Mouse (Mus musculus) kidney, postnatal 0 days (tissue): ENCODE measurements around the gene Arhgap31. TPM values are rescaled to one million over a fixed set of nuclear protein-coding genes. Genes with fewer than 3 reads are reported as not detected.

ENCODE experiments used
- ATAC-seq: fragments of 200-750 bp; cut with Nextera tagmentation; replicated peaks from 2 replicates; pipeline ENCODE4 v1.8.0; 2017; ENCODE audit warnings: low read depth, moderate number of reproducible peaks, moderate TSS enrichment, moderate library complexity; ENCODE audit not compliant: low FRiP score
- DNase-seq: peaks from one replicate; pipeline ENCODE4 v3.0.0-alpha.2; 2016; ENCODE audit warnings: low spot score
- H3K27ac ChIP-seq: fragments of 300-500 bp; sonication (generic); 2 replicates; pipeline ENCODE4 v1.5.1; 2014; ENCODE audit warnings: mild to moderate bottlenecking
- H3K27me3 ChIP-seq: fragments of 300-500 bp; sonication (generic); 2 replicates; pipeline ENCODE4 v1.6.1; 2014; ENCODE audit warnings: low read length, mixed read lengths; ENCODE audit not compliant: insufficient read depth
- H3K36me3 ChIP-seq: fragments of 300-500 bp; sonication (generic); 2 replicates; pipeline ENCODE4 v1.6.1; 2014; ENCODE audit warnings: low read length, mixed read lengths; ENCODE audit not compliant: insufficient read depth
- H3K4me1 ChIP-seq: fragments of 300-500 bp; sonication (generic); replicated peaks from 2 replicates; pipeline ENCODE4 v1.6.1; 2014; ENCODE audit warnings: antibody characterized with exemption, low read length, mixed read lengths; ENCODE audit not compliant: insufficient read depth
- H3K4me2 ChIP-seq: fragments of 300-500 bp; sonication (generic); 2 replicates; pipeline ENCODE4 v1.6.1; 2014; ENCODE audit warnings: mild to moderate bottlenecking, low read length, moderate library complexity, mixed read lengths
- H3K4me3 ChIP-seq: fragments of 300-500 bp; sonication (generic); replicated peaks from 2 replicates; pipeline ENCODE4 v1.5.1; 2014; ENCODE audit warnings: low read depth, low read length
- H3K9ac ChIP-seq: fragments of 300-500 bp; sonication (generic); 2 replicates; pipeline ENCODE4 v1.6.1; 2014; ENCODE audit warnings: low read depth, low read length
- H3K9me3 ChIP-seq: fragments of 300-500 bp; sonication (generic); replicated peaks from 2 replicates; pipeline ENCODE4 v1.6.1; 2016; ENCODE audit warnings: low read length, inconsistent platforms, mixed read lengths
- CTCF ChIP-seq: IDR thresholded peaks from 2 replicates; pipeline ENCODE4 v1.5.1; 2016; ENCODE audit warnings: antibody characterized with exemption, low read depth, mild to moderate bottlenecking, moderate library complexity
- WGBS: fragments of 180-500 bp; shearing (Covaris S2); extraction: QIAGEN DNeasy Blood & Tissue Kit; methylation state at CpG from one replicate; pipeline ENCODE4 v1.1.7; 2014; 5-methylcytosine and 5-hydroxymethylcytosine counted together
- polyA plus RNA-seq: library from polyadenylated mRNA; unstranded; fragments of >200 nt; fragmentation: Nextera tagmentation; extraction: Ambion mirVana; gene quantifications from 2 replicates; pipeline ENCODE4 v1.2.1, GENCODE M21; 2015

Gene Arhgap31
- polyA plus RNA-seq, 1 experiment from 2014 or later = 5.4 TPM

DNA sequence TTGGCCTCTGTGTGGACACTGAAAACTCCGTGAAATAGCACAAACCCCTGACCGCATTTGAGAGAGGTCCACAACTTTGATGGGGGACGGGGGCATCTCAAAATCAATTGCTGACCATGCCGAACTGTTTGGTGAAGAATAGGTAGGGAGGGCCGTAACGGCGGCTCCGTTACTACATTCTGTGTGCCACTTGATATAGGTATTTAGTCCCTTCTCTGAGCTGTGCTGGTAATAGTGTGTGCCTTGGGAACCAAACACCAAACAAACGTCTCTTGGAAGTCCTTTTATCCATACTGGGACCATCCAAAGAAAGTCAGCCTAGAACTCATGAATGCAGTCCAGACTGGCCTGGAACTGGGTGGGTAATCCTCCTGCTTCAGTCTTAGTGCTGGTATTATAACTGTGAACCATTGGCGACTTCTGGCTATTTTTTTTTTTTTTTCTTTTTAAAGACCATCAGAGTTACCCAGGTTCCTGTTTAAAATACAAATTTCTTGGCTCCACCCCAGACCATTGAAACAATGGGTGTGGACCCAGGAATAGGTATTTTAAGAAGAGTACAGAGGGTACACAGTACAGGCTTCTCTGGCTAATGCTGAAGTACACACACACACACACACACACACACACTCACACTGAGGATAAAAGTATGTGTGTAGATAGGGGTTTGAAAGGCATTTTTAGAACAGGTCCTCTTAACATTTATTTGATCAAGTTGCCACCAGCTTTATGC is 31.0 kb upstream of the Arhgap31 start:
- ATAC-seq (no peak), DNase-seq (no peak)
- Histone ChIP-seq H3K4me3 (no peak overlapping the region), H3K4me1 (no peaks in the 10 kb centered on the region), H3K27ac (no peak overlapping the region), H3K36me3 (no peaks in the 10 kb centered on the region), H3K9me3 (no peaks in the 10 kb centered on the region), H3K4me2 (no peak overlapping the region), H3K27me3 (no peaks in the 10 kb centered on the region), H3K9ac (no peak overlapping the region)
- no peak for TF ChIP-seq CTCF
- 83% methylated on average over 10 of the region's 10 CpGs for WGBS

DNA sequence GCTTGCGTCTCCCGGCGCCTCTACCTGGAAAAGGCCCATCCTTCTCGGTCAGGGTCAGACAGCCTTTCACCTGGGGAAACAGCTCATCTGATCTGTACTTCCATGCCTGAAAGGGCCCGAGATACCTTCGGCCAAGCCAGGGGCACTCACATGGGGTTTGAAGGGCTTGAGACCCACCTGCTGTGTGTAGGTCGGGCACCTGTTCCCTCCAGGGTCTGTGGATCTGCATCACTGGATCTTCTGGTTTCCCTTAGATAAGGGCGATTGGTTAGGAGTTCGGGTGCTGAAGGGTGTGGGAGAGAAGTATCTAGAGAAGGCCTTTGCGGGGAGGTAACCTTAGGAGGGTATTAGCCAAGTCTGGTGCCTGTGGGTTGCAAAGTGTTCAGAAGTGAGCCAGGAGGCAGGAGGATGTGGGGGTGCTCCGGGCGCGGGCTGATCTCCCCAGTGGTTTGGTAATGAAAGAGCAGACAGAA is 29.6 kb upstream of the Arhgap31 start:
- Histone ChIP-seq H3K27ac (peak overlapping the region; percentile 88), H3K4me2 (peak overlapping the region; percentile 93), H3K4me3 (peak overlapping the region; percentile 77), H3K9ac (peak overlapping the region; percentile 77), H3K36me3 (no peaks in the 10 kb centered on the region), H3K9me3 (no peaks in the 10 kb centered on the region), H3K27me3 (no peaks in the 10 kb centered on the region), H3K4me1 (no peaks in the 10 kb centered on the region)
- DNase-seq (peak; percentile 67), ATAC-seq (peak; percentile 71)
- WGBS = 1% methylated on average over 13 of the region's 13 CpGs
- TF ChIP-seq CTCF = no peak

DNA sequence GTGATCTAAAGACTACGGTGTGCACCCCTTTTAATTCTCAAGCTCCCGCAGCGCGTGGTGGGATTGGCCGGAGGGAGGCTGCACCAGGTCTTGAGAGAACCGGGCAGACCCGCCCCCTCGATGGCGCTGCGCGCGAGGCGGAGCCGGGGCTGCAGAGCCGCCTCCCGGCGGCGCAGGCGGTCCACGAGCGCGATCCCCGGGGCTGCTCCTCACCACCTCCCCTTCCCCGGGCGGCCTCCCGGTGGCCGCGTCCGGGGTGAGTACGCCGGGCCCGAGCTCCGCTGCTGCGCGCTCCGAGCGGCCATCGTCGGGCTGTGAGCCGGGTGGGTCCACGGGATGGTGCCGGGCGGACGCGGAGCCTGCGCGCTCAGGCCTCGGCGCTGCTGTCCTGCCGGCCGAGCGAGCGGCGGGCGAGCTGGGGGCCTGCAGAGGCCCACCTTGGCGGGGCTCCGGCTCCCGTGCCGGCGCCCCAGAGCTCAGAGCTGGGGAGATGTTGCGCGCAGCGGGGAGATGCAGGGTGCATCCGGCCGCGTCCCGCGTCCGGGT is 29.1 kb upstream of the Arhgap31 start, which contains the start of gene B4galt4:
Gene B4galt4, plus strand, starts transcription at position 152 of the 546 bp plus-strand sequence.
- ATAC-seq = peak; percentile 91
- H3K4me2 ChIP-seq = peak within 1 kb of the TSS; percentile 93
- H3K4me3 ChIP-seq = peak within 1 kb of the TSS; percentile 77
- H3K27me3 ChIP-seq = no peaks in the 10 kb centered on the region
- WGBS = under 1% methylated on average over 48 of the region's 69 CpGs
- H3K27ac ChIP-seq = peak within 1 kb of the TSS; percentile 88
- no peaks in the 10 kb centered on the region for H3K36me3 ChIP-seq
- H3K4me1 ChIP-seq = no peaks in the 10 kb centered on the region
- DNase-seq = peak; percentile 85
- peak; percentile 25; the same call in 1 of the 2 replicates for TF ChIP-seq CTCF
- no peaks in the 10 kb centered on the region for H3K9me3 ChIP-seq
- peak within 1 kb of the TSS; percentile 77 for H3K9ac ChIP-seq

DNA sequence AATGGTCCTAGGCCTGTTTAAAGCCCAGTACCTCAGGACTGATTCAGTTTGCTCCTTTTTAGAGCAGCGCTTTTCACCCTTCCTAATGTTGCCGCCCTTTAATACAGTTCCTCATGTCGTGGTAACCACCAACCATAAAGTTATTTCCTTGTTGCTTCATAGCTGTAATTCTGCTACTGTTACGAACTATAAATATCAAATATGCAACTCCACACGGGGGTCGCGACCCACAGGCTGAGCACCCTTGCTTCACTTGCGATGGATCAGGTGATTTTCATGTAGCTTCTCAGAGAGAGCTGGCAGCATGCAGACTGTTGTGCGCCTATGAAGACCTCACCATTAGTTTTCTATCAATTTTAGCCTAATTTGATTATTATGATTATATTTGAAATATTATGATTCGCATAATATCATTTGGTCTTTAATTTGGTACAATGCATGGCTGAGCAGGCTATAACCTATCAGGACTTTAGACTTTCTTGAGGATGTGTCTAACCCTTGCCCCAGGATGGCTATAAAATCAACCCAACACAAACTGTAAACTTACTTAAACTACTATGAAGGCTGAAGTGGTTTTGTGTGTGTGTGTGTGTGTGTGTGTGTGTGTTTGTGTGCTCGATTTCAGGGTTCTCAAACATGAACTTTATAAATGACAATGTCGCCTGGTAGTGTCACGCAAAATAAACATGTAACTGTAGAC is 28.3 kb upstream of the Arhgap31 start:
- DNase-seq = no peak
- no peak for TF ChIP-seq CTCF
- Histone ChIP-seq H3K27me3 (no peaks in the 10 kb centered on the region), H3K27ac (no peak overlapping the region), H3K9ac (0 out of 2 replicates have a peak overlapping the region, but pooled peaks have one; percentile 77), H3K4me1 (no peaks in the 10 kb centered on the region), H3K9me3 (no peaks in the 10 kb centered on the region), H3K36me3 (no peaks in the 10 kb centered on the region), H3K4me3 (no peak overlapping the region), H3K4me2 (peak overlapping the region; percentile 93)
- WGBS = 70% methylated on average over 13 of the region's 13 CpGs
- ATAC-seq = no peak

DNA sequence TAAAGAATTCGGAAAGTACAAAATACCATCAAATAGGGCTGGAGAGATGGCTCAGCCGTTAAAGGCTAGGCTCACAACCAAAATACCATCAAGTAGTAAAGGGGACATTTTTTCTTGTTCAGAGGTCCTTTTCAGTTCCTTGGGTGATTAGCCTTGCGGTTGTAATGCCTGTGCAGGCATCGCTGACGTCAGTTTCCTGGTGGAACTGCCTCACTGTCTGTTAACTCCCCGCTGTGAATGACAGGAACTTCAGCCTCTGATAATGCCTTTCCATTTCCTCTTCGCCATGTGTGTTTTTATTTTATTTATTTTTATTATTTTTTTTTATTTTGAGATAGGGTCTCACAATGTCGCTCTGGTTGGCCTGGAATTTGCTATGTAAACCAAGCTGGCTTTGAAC is 17.8 kb upstream of the Arhgap31 start:
- Histone ChIP-seq H3K27me3 (no peaks in the 10 kb centered on the region), H3K4me3 (no peak overlapping the region), H3K36me3 (no peaks in the 10 kb centered on the region), H3K27ac (no peak overlapping the region), H3K4me1 (peaks cover 4% of the 10 kb centered on the region; the same call in 1 of the 2 replicates), H3K4me2 (peak overlapping the region; percentile 55), H3K9me3 (no peaks in the 10 kb centered on the region), H3K9ac (no peak overlapping the region)
- TF ChIP-seq CTCF = no peak
- ATAC-seq = no peak
- WGBS = 45% methylated on average over 8 of the region's 8 CpGs
- no peak for DNase-seq

DNA sequence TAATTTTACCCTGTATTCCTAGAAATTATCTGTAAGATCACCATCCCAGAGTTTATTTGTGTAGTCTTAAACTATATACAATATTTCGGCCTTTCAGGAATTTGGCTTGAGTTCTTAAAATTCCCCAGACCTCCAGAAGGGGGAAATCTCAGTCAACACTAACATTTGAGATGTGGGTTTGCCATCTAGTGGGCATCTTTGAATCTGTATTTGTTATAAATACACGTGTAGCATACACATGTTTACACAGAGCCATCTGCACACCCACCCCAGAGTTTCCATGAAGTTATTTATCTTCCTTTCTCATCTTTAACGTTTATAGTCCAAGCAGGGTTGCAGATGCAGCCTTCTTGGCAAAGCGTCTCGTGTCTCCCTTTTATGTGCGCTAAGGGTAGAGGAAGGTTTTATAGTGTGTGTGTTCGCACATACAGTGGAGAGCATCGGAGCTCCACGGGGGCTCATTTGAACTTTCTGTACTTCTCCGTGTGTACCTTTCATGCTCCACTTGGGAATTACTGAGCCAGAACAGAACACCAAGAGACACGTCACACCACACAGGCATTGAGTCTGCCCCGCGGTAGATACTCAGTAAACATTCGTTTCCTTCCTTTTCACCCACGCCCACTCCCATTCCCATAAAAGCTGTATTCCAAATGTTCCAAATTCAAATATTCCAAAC is 16.7 kb upstream of the Arhgap31 start:
- Histone ChIP-seq H3K4me1 (peaks cover 4% of the 10 kb centered on the region; the same call in 1 of the 2 replicates), H3K27ac (no peak overlapping the region), H3K4me3 (peak overlapping the region; percentile 26; the same call in 1 of the 2 replicates), H3K4me2 (peak overlapping the region; percentile 55), H3K27me3 (no peaks in the 10 kb centered on the region), H3K36me3 (no peaks in the 10 kb centered on the region), H3K9ac (no peak overlapping the region), H3K9me3 (no peaks in the 10 kb centered on the region)
- 21% methylated on average over 15 of the region's 15 CpGs for WGBS
- DNase-seq (peak; percentile 89), ATAC-seq (peak; percentile 67; the same call in 1 of the 2 replicates)
- TF ChIP-seq CTCF = peak; percentile 90
